Comparison of ENCODE assay signal across 22 mouse cellular contexts in the genomic region with DNA sequence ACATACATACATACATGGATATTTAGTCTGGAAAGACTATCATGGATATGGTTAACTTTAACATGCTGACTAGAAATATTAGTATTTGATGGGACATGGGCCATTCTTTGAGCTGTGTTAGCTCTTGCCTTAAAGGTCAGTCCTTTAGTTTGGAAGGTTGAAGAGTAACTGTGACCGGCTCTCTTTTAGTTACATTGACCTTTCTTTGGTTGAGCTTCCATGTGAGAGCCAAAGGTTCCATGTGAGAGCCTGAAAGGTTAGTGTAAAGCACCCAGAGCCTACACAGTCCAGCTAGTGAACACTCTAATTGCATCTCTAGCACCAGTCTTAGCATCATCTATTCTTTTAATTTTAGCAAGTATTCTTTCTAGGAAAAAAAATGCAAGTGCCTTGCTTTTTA. TPM values are rescaled to one million over a fixed set of nuclear protein-coding genes. Genes with fewer than 3 reads are reported as not detected.
"Had no signal": no experiment of that assay in that cellular context is flagged by ENCODE, and none has a peak within 500 bp of the region (broad histone marks: within the 10 kb centered on the region; RNA-seq: fewer than 3 reads in every experiment).

No protein-coding gene starts in this region.

- H3K9me3 ChIP-seq: midbrain, embryonic 10.5 days; midbrain, embryonic 12.5 days; neural tube, embryonic 13.5 days; neural tube, embryonic 15.5 days had no signal

- H3K9ac ChIP-seq: lung, embryonic 14.5 days; midbrain, embryonic 12.5 days; neural tube, embryonic 13.5 days; neural tube, embryonic 15.5 days had no signal

- DNase-seq: lung, adult 18-20 months; lung, embryonic 14.5 days; lung, postnatal 10 days; lung, postnatal 4 days; midbrain, embryonic 14.5 days; retina, postnatal 1 day; right cerebral cortex, adult 18-20 months; right cerebral cortex, postnatal 25 days; right cerebral cortex, postnatal 4 days; spleen, adult 18-20 months; thymus, adult 18-20 months; thymus, postnatal 14 days; thymus, postnatal 36 days had no signal

- H3K4me3 ChIP-seq: midbrain, embryonic 10.5 days; midbrain, embryonic 12.5 days; myocyte; neural tube, embryonic 13.5 days; neural tube, embryonic 15.5 days had no signal

- H3K27me3 ChIP-seq: midbrain, embryonic 12.5 days; neural tube, embryonic 13.5 days; neural tube, embryonic 15.5 days had no signal

- H3K36me3 ChIP-seq: midbrain, embryonic 10.5 days; midbrain, embryonic 12.5 days; neural tube, embryonic 13.5 days; neural tube, embryonic 15.5 days had no signal

- ATAC-seq: midbrain, embryonic 16.5 days had no signal

- H3K4me1 ChIP-seq: midbrain, embryonic 10.5 days; midbrain, embryonic 12.5 days; neural tube, embryonic 13.5 days; neural tube, embryonic 15.5 days had no signal

- H3K4me2 ChIP-seq: lung, embryonic 14.5 days; midbrain, embryonic 12.5 days; neural tube, embryonic 13.5 days; neural tube, embryonic 15.5 days had no signal

- H3K27ac ChIP-seq: midbrain, embryonic 10.5 days; midbrain, embryonic 12.5 days; neural tube, embryonic 13.5 days; neural tube, embryonic 15.5 days had no signal

RNA-seq across cellular contexts. Expression of a gene that starts 54.7 kb away (rescaled TPM):
- total RNA-seq: megakaryocyte, adult 5-6 weeks; megakaryocyte-erythroid progenitor cell, adult 5-6 weeks had no signal
- polyA plus RNA-seq: small intestine, adult 2 months had no signal
